In the genomic region with DNA sequence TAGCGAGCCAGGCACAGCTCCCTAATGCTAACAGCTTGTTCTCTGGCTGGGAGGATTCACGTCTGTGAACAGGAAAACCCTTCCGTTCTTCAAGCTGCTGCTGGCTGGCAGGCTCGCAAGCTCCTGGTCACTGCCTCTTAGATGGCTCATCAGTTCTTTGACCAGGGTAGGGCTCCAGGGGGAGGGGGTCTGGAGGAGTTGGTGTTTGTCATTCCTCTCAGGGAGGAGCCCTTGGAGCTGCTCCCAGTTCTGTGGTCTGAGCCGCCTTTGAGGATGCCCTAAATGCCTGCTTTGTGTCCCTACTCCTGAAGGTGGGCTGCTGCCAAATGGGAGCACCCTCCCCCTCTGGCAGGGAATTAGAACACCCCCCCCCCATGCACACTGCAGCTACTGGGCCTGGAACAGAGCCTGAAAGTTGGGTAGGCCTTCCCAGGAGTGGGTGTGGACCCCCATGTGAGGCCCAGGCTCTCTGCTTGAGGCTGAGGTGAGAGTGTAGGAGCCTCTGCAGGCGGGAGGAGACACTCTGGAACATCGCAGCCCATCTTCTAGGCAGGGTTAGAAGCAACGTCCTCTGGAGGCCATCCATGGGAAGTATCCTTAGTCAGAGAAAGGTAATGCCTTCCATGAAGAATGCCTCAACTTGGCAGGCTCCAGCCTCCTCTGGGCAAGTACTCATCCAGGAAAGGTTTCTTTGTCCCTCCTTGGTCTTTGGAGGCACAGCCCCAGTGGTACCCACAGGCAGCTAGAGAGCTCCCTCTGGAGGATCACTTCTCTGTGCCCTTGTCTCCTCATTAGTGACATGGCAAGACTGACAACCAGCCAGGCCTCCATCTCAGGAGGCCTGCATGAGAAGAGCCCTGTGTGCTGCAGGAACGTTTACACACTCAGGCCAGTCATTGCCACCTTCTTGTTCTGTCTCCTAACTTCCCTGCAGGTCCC, we compare ENCODE assay signal across 8 mouse cellular contexts. TPM values are rescaled to one million over a fixed set of nuclear protein-coding genes. Genes with fewer than 3 reads are reported as not detected.
DNase-seq lines count a peak whose midpoint lies in the region; ATAC-seq and TF ChIP-seq lines count a peak whose summit lies in the region.

No protein-coding gene starts in this region.

- peaks cover 3 to 11% of the 10 kb centered on the region in 2 experiments; a peak in 2 of 4 replicates for H3K4me1 ChIP-seq in CH12.LX (ENCODE audit: control insufficient read depth in 1 of 2, insufficient read depth in 2 of 2)
- H3K4me1 ChIP-seq in hindbrain, embryonic 15.5 days (replicated peaks): peaks cover 56% of the 10 kb centered on the region
- no peaks in the 10 kb centered on the region for H3K4me1 ChIP-seq in lung, adult 2 months (ENCODE audit: control insufficient read depth, insufficient read depth, low read length)

- 52% methylated on average over 9 of the region's 9 CpGs for WGBS in hindbrain, embryonic 15.5 days
- WGBS in lung, adult 2 months: 58% methylated on average over 9 of the region's 9 CpGs

- no peaks in the 10 kb centered on the region for H3K36me3 ChIP-seq in CH12.LX (replicated peaks in 1 of 2; ENCODE audit: control insufficient read depth in 1 of 2, insufficient read depth in 1 of 2, low read length in 1 of 2)
- H3K36me3 ChIP-seq in hindbrain, embryonic 15.5 days: no peaks in the 10 kb centered on the region

- intact Hi-C loops in gastrocnemius, postnatal 36 days (cut with DNase I): loop anchor here (2.0 to 10.0 kb wide), 3 partner anchors 63 to 149 kb away; a partner anchor contains a TSS

- peak in 1 of 2 experiments; percentile 47; a peak in 2 of 4 replicates for TF ChIP-seq CTCF in CH12.LX (conservative IDR thresholded peaks at IDR 0.05 in 1 of 2, IDR thresholded peaks at IDR 0.05 in 1 of 2; ENCODE audit: low read depth in 2 of 2, low read length in 2 of 2)
- 0 out of 2 replicates have a peak, but pooled peaks have one; percentile 4 for TF ChIP-seq CTCF in lung, adult 2 months (IDR thresholded peaks at IDR 0.05; ENCODE audit: insufficient read depth, low read length)

- H3K4me2 ChIP-seq in CH12.LX (ENCODE audit: insufficient read depth, low read depth, poor library complexity, severe bottlenecking): no peak overlapping the region
- H3K4me2 ChIP-seq in hindbrain, embryonic 15.5 days: no peak overlapping the region

- H3K79me2 ChIP-seq in CH12.LX (replicated peaks; ENCODE audit: control insufficient read depth, extremely low read depth, insufficient read depth, poor library complexity, severe bottlenecking): no peaks in the 10 kb centered on the region

- dilution Hi-C loops in CH12.LX (cut with MboI; ENCODE audit: extremely low pct_ligation_motif_present, extremely low pct_unique_long_range_greater_than_20kb, low sequenced_read_pairs): no loop called here

- H3K9ac ChIP-seq in CH12.LX (ENCODE audit: insufficient read depth, low read depth): no peak overlapping the region
- H3K9ac ChIP-seq in hindbrain, embryonic 15.5 days: no peak overlapping the region

- H3K9me3 ChIP-seq in CH12.LX (replicated peaks; ENCODE audit: low read length): no peaks in the 10 kb centered on the region
- no peaks in the 10 kb centered on the region for H3K9me3 ChIP-seq in hindbrain, embryonic 15.5 days

- no peak for TF ChIP-seq EP300 in CH12.LX (IDR thresholded peaks at IDR 0.05; ENCODE audit: low read length)

- no peak; the same call in none of the 2 replicates for TF ChIP-seq RAD21 in CH12.LX (IDR thresholded peaks at IDR 0.05; ENCODE audit: low read depth, low read length)

- no peak overlapping the region for H3K4me3 ChIP-seq in CH12.LX (replicated peaks in 1 of 3; ENCODE audit: low read depth in 2 of 3, low read length in 2 of 3, poor library complexity in 1 of 3)
- no peak overlapping the region for H3K4me3 ChIP-seq in hindbrain, embryonic 15.5 days
- no peak overlapping the region for H3K4me3 ChIP-seq in lung, adult 2 months (replicated peaks; ENCODE audit: extremely low read depth, low read depth, low read length)

- DNase-seq in CH12.LX (ENCODE audit: extremely low read depth): no peak
- DNase-seq in brain, embryonic 18.5 days (ENCODE audit: low read depth, low spot score): peak; percentile 72
- no peak for DNase-seq in lung, adult 2 months
- DNase-seq in right cerebral cortex, postnatal 4 days: peak; percentile 74
- DNase-seq in embryo, embryonic 10.5 days (ENCODE audit: low spot score): no peak
- DNase-seq in gastrocnemius, postnatal 36 days: no peak

- TF ChIP-seq POLR2A in CH12.LX (IDR thresholded peaks at IDR 0.05; ENCODE audit: low read depth, low read length): no peak
- no peak for TF ChIP-seq POLR2A in lung, adult 2 months (IDR thresholded peaks at IDR 0.05; ENCODE audit: borderline replicate concordance, extremely low read depth, low read depth, low read length)

- ATAC-seq in hindbrain, embryonic 15.5 days (ENCODE audit: low FRiP score, low read depth): peak; percentile 88
- ATAC-seq in megakaryocyte-erythroid progenitor cell, adult 5-6 weeks (replicated peaks; ENCODE audit: low FRiP score, low TSS enrichment, poor library complexity, severe bottlenecking): no peak

- no peak overlapping the region for H3K27ac ChIP-seq in CH12.LX (ENCODE audit: insufficient read depth, low read depth)
- H3K27ac ChIP-seq in hindbrain, embryonic 15.5 days (replicated peaks): peak overlapping the region; percentile 31

- in situ Hi-C loops in CH12.LX (cut with MboI; ENCODE audit: low pct_ligation_motif_present, low pct_unique_long_range_greater_than_20kb, low sequenced_read_pairs): no loop called here

- H3K27me3 ChIP-seq in CH12.LX (replicated peaks): peaks cover 49% of the 10 kb centered on the region
- H3K27me3 ChIP-seq in hindbrain, embryonic 15.5 days: no peaks in the 10 kb centered on the region

TF ChIP-seq in CH12.LX, 34 proteins besides CTCF, POLR2A, EP300 and RAD21:
- TF ChIP-seq IRF4 (IDR thresholded peaks at IDR 0.05; ENCODE audit: low read depth, low read length): no peak
- peak; percentile 20; the same call in 1 of the 2 replicates for TF ChIP-seq SMC3 (IDR thresholded peaks at IDR 0.05; ENCODE audit: low read depth, low read length)

RNA-seq across cellular contexts. Expression of a gene that starts 24.2 kb away (rescaled TPM):
- total RNA-seq in CH12.LX (2012; rRNA removed) (0.25 and 0.59 TPM in 2 replicates), CH12.LX (2014; rRNA removed) (0.17 TPM in 1 of 2 replicates, not detected in the other)
- not detected in 2 replicates for polyA plus RNA-seq in CH12.LX (2012; ENCODE audit: insufficient read length, low read depth)
- 106 and 122 TPM in 2 replicates for polyA plus RNA-seq in hindbrain, embryonic 15.5 days (2015; fragmentation: Nextera tagmentation; extraction: Ambion mirVana)
- polyA plus RNA-seq in lung, adult 2 months (2012; rRNA removed): 36.4 and 48.9 TPM in 2 replicates
- total RNA-seq in megakaryocyte-erythroid progenitor cell, adult 5-6 weeks (2014; fragmentation: Nextera tagmentation): not detected in 2 replicates
- total RNA-seq in megakaryocyte-erythroid progenitor cell, adult 5-6 weeks (2017): not detected in 2 replicates
- 10 to 100 TPM; 10.3 to 10.9 TPM for total RNA-seq in gastrocnemius, postnatal 36 days (2021)

RNA-seq across cellular contexts. Expression of a gene that starts 46.4 kb away (rescaled TPM):
- total RNA-seq in CH12.LX (2012; rRNA removed) (0.42 and 0.89 TPM in 2 replicates), CH12.LX (2014; rRNA removed) (0.34 and 1.1 TPM in 2 replicates)
- polyA plus RNA-seq in CH12.LX (2012; ENCODE audit: insufficient read length, low read depth): 3.7 and 4.1 TPM in 2 replicates
- 2.0 and 2.6 TPM in 2 replicates for polyA plus RNA-seq in hindbrain, embryonic 15.5 days (2015; fragmentation: Nextera tagmentation; extraction: Ambion mirVana)
- polyA plus RNA-seq in lung, adult 2 months (2012; rRNA removed): 8.2 and 10.3 TPM in 2 replicates
- not detected in 2 replicates for total RNA-seq in megakaryocyte-erythroid progenitor cell, adult 5-6 weeks (2014; fragmentation: Nextera tagmentation)
- not detected in 2 replicates for total RNA-seq in megakaryocyte-erythroid progenitor cell, adult 5-6 weeks (2017)
- not detected for total RNA-seq in gastrocnemius, postnatal 36 days (2021)

RNA-seq across cellular contexts. Expression of a gene that starts 46.6 kb away (rescaled TPM):
- total RNA-seq in CH12.LX (2012; rRNA removed) (1.2 and 1.6 TPM in 2 replicates), CH12.LX (2014; rRNA removed) (0.11 and 0.20 TPM in 2 replicates)
- polyA plus RNA-seq in CH12.LX (2012; ENCODE audit: insufficient read length, low read depth): 1.5 and 1.8 TPM in 2 replicates
- polyA plus RNA-seq in hindbrain, embryonic 15.5 days (2015; fragmentation: Nextera tagmentation; extraction: Ambion mirVana): 17.6 and 19.0 TPM in 2 replicates
- 63.5 and 94.2 TPM in 2 replicates for polyA plus RNA-seq in lung, adult 2 months (2012; rRNA removed)
- 1.7 and 1.9 TPM in 2 replicates for total RNA-seq in megakaryocyte-erythroid progenitor cell, adult 5-6 weeks (2014; fragmentation: Nextera tagmentation)
- total RNA-seq in megakaryocyte-erythroid progenitor cell, adult 5-6 weeks (2017): 0.11 and 0.52 TPM in 2 replicates
- total RNA-seq in gastrocnemius, postnatal 36 days (2021): 10 to 100 TPM; 19.3 to 20.4 TPM

Comparison
In these comparisons a context has a peak if more than half of its experiments do, and no peak if none do; other contexts are left out.
1. DNase-seq: peak in brain, embryonic 18.5 days (single experiment) and right cerebral cortex, postnatal 4 days (single experiment); none in CH12.LX (single experiment), lung, adult 2 months (single experiment), embryo, embryonic 10.5 days (single experiment) and gastrocnemius, postnatal 36 days (0 of 2).
2. RNA of a gene that starts 24.2 kb away (total RNA-seq): 10.3 to 10.9 TPM in gastrocnemius, postnatal 36 days; 0.17 to 0.59 TPM in CH12.LX and not detected in megakaryocyte-erythroid progenitor cell, adult 5-6 weeks; every median in the first group is over 4 times any median in the second.
3. RNA of a gene that starts 46.6 kb away (total RNA-seq): 19.3 to 20.4 TPM in gastrocnemius, postnatal 36 days; 0.11 to 1.9 TPM in megakaryocyte-erythroid progenitor cell, adult 5-6 weeks and 0.11 to 1.6 TPM in CH12.LX; every median in the first group is over 4 times any median in the second.